Mouse (Mus musculus) heart, adult 9 months (tissue): ENCODE results near the gene Clic5.
A peak's percentile ranks its signal among the peaks of the same experiment; 100 is the strongest.

Experiments
- DNase-seq, 2 experiments: peaks; one replicate each; pipeline ENCODE4 v3.0.0; 2022; ENCODE audit warnings: low spot score in 2 of 2

Clic5 gene

DNA sequence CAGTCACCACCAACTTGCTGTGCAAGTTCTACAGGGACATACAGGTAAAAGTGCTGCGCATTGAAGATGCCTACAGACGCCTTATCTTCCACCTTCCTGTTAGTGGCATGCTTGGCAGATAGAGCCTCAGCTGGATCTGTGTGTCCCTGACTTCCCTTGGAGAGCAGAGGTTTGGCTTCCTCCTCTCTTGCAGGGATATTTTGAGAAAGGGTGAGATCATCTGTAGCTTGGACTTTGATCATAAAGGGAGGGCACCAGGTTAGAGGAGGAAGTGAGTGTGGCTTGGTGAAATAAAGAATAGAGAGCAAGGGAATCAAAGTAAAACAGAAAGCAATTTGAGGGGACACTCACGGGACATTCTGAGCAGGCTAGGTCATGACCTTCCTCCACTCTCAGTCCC lies 4.6 kb downstream of the Clic5 start:
- peak; percentile 64 to 70 for DNase-seq

- DNase-seq = no peak
These were observed 10.8 kb downstream of the Clic5 start for GRCm38 (mm10) chr17:44199158-44199557.

- DNase-seq = peak in 1 of 2 experiments; percentile 46
These were observed 14.6 kb downstream of the Clic5 start for GRCm38 (mm10) chr17:44202952-44203351.

GRCm38 (mm10) chr17:44204787-44205186 lies 16.4 kb downstream of the Clic5 start:
- DNase-seq = no peak

GRCm38 (mm10) chr17:44205562-44205961 lies 17.2 kb downstream of the Clic5 start:
- no peak for DNase-seq

GRCm38 (mm10) chr17:44208900-44209299 lies 20.5 kb downstream of the Clic5 start:
- no peak for DNase-seq

- no peak for DNase-seq
These were observed 24.7 kb downstream of the Clic5 start for GRCm38 (mm10) chr17:44212960-44213619.

DNA sequence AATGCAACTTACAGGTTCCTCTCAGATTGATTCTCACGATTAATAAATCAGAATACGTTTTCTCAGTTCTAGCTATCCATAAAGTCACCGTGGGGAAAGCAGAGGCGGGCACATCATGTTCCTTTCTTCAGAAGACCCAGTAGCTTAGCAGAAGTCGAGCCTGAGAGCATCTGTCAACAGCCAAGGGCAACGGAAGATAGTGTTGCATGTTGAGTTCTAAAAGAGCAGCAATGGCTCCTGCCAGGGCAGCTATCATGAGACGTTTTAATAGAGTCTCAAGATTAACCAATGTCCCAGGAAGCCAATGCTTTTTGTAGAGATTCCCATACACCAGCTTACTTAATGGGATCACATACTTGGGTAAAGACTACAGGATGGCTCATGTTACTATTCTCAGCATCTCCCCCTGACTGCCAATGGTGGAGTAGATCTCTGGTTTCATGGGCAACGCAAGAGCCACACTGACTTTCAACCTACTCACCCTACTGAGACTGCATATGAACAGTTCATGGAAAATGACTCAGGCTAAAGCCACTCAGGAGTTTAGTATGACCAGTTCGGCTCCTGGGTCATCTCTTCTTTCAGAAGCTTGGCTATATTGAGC lies 26.9 kb downstream of the Clic5 start:
- DNase-seq = peak in 1 of 2 experiments; percentile 31

GRCm38 (mm10) chr17:44217185-44217584 lies 28.8 kb downstream of the Clic5 start:
- DNase-seq = no peak

DNA sequence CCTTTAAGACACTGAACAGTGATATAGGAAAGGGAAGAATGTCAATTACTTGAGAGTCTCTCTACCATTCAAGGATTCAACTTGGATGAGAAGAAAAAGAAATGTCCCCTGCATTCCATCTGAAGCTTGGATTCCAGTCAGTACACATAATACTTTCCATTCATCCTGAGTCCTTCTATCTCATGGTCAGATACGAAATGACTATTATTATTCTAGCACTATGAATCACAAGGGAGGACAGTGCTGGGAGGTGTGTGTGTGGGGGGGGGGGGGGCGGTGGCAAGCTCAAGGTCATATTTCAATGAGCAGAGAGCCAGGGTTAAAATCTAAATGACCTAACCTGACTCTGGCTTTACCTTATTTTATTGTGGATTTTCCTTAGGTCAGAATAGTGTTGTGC lies 31.6 kb downstream of the Clic5 start:
- DNase-seq = no peak

DNA sequence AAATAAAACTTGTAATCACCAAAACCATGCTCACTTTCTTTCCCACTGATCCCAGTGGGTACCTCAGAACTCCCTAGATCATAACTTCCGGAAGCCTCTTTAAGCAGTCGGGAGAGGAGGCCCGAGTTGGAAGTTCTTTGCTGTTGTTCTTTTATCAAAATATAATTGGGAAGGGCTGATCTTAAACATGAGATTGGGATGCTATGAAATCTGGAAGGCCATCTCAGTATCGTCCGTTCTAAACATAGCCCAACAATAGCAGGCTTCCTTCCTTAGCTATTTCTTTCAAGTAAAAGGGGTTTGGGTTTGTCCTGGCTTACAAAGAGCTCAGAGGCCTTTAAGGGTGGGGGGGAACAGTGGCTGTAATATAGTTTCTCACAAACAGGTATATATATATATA lies 40.0 kb downstream of the Clic5 start:
- DNase-seq = peak; percentile 36 to 62

DNA sequence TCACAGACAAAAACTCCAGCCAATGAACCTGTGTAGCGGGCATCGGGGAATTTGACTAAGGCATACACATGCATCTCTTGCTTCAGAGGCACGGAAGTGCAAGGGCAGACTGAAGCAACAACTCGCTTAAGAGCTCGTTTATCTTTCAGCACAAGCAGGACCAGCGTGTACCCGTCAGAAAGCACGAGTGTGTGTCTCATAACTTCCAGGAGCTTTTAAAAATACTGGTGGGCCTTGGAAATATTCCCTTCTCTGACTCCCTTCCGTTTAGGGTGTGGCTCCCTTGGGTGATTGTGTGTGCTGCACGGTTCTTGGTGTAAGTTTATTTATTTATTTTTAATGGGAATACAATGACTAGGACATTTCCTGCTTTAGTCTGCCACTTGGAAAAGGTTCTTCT lies 41.7 kb downstream of the Clic5 start:
- peak; percentile 81 to 88 for DNase-seq

DNA sequence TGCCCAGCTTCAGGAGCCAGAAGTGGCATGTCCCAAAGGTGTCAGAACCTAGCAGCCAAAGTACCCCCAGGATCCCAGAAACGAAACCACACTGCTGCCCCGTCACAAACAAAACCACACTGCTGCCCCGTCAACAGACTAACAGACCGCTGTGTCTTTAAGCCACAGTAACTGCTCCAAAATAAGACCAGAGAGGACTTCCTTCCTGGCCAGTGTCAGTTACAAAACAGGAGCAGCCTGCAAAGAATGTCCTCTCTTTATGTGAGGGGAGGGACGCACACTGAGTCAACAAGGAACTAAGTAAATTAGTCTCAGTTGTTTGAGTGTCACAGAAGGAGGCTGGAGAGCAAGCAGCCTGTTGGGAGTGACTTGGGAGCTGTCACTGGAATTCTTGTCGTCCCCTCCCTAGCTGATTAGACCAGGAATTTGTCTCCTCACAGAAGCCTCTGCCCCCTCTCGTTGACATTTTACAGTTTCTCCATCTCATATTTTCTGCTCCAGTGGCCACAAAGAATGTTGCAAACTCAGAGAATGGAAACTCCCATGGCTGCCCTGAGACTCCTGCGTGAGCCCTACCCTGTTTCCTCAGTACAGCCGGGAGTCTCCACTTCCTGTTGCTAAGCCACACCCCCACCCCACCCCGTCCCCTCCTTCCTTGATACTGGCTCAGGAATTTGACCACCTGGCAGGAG lies 50.8 kb downstream of the Clic5 start:
- DNase-seq = peak; percentile 66 to 79

DNA sequence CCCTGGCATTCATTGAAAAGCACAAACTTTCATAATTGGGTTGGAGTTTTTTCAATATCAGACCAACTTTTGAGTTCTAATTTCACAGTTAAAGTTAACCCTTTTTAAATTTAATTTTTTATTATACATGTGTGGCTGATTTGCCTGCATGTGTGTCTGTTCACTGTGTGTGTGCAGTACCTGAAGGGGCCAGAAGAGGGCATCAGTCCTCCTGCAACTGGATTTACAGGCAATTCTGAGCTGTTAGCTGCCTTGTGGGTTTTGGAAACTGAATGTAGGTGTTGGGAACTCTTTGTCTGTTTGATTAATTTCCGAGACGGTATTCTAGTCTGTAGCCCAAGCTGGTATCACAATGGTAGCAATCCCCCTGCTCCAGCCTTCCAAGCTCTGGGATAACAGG lies 52.4 kb downstream of the Clic5 start:
- no peak for DNase-seq

DNA sequence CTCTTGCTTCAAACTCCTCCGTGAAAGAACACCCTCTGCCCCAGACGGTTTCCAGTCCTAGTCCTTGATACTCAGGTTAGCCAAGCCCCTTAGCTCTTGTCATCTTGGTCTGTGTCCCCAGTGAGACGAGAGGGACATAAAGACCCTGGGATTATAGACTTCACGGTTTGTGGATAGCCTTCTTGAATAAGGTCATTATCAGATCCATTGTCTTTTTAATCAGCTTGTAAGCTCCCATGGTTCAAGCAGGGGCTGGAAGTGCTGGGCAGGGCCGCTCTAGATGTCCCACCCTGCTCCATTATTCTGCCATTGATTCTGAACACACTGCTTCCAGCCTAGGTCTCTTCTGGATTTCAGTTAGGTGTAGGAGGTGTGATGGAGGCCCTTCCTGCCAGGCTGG lies 55.7 kb downstream of the Clic5 start:
- no peak for DNase-seq

GRCm38 (mm10) chr17:44244625-44245024 lies 56.2 kb downstream of the Clic5 start:
- no peak for DNase-seq

DNA sequence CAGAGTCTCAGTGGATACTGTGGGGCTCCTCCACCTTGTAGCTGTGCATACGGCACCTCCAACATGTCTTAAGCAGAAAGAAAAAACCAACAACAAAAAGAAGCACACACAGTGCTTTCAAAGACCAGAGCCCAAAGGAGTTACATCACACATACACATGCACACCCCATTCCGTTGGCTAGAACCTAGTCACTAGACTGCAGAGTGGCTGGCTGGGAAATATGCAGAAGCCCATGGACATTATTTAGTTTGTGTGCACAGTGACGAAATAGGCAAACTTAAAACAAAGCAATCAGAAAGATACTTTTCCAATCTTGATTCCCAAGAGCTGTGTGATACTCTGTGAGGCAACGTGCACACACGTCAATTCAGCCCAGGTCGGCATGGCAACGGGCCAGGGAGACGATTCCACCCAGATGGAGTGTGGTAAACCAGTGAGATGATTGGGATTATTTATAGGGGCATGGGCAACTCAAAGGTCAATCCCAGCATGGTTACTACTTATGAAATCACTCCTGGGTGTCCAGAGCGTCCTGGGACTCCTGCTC lies 57.8 kb downstream of the Clic5 start:
- no peak for DNase-seq

GRCm38 (mm10) chr17:44249544-44249943 lies 61.2 kb downstream of the Clic5 start:
- peak; percentile 42 to 73 for DNase-seq

DNA sequence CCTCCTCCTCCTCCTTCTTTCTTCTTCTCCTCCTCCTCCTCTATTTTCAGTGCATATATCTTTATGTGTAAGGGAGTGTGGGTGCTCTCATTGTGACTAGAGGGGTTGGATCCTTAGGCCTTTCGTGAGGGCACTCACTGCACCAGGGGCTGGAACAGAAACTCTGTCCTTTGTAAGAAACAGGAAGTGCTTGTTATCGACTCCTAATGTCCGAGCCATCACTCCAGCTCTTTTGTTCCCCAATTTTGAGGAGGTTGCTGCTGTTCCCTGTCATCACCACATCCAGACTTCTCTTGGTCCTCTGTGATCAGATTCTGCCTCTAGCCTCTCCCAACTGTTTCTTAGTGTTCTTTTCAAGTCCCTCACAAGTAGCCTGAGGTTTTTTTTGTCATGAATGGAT lies 64.3 kb downstream of the Clic5 start:
- DNase-seq = no peak

- peak in 1 of 2 experiments; percentile 28 for DNase-seq
These were observed 66.3 kb downstream of the Clic5 start for GRCm38 (mm10) chr17:44254698-44255097.

- peak; percentile 65 to 75 for DNase-seq
These were observed 68.2 kb downstream of the Clic5 start for GRCm38 (mm10) chr17:44256583-44256982.

GRCm38 (mm10) chr17:44259245-44259644 lies 70.9 kb downstream of the Clic5 start:
- no peak for DNase-seq
